8 mouse cellular contexts compared by ENCODE assay signal in the genomic region with DNA sequence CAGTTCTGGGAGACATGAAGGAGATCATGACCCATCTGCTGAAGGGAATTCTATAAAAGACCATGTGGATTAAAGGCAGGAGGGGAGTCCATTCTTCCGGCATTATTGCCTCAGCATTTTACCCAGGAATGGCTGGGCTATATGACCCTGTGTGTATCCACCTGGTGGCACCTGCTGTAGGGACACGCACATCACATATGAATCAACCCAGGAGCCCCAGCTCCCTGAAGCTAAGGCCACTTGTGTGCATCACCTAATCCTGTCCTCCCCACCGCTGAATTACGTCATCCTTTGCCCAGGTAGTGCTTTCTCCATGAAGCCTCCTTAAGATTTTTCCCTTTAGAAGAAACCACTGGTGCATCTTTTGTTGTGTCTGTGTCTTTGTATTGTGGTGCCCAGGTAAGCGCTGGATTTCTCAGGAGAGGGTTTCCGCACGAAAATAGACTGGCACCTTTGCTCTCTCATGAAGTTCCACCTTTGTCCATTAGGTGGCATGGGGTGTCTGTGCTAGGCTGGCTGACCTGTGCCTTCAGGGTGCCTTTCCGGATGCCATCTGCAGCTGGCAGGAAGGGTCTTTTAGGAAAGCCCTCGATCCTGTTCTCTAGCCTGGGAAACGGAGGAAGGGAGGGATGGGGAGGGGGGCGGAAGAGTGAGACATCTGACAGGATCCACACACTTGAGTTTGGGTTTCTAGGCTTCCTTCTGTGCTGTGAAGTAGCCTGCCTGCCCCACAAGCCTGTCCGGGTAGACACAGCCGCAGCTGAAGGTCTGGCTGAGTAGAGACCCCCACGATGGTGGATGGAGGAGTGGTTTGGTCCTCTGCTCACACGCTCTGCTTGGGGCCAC. TPM values are rescaled to one million over a fixed set of nuclear protein-coding genes. Genes with fewer than 3 reads are reported as not detected.
A peak's percentile ranks its signal among the peaks of the same experiment; 100 is the strongest.
DNase-seq lines count a peak whose midpoint lies in the region; ATAC-seq and TF ChIP-seq lines count a peak whose summit lies in the region.

No protein-coding gene starts in this region.

- TF ChIP-seq CTCF in C2C12 (IDR thresholded peaks at IDR 0.05; ENCODE audit: control insufficient read depth, insufficient read depth, insufficient read length): peak; percentile 47

- peaks cover under 1% of the 10 kb centered on the region for H3K27me3 ChIP-seq in C2C12 (ENCODE audit: control insufficient read depth, insufficient read depth, insufficient read length)
- H3K27me3 ChIP-seq in heart, embryonic 10.5 days (ENCODE audit: insufficient read depth, poor library complexity, severe bottlenecking): no peaks in the 10 kb centered on the region
- no peaks in the 10 kb centered on the region for H3K27me3 ChIP-seq in liver, embryonic 16.5 days (ENCODE audit: control insufficient read depth, insufficient read depth, low read depth, low read length)
- no peaks in the 10 kb centered on the region for H3K27me3 ChIP-seq in neural tube, embryonic 11.5 days (ENCODE audit: control insufficient read depth, insufficient read depth, low read length)

- 0 out of 2 replicates have a peak overlapping the region, but pooled peaks have one; percentile 7 for H3K9ac ChIP-seq in liver, embryonic 16.5 days (ENCODE audit: low read depth, low read length)
- H3K9ac ChIP-seq in neural tube, embryonic 11.5 days (ENCODE audit: low read length): 0 out of 2 replicates have a peak overlapping the region, but pooled peaks have one; percentile 0

- no peaks in the 10 kb centered on the region for H3K79me2 ChIP-seq in C2C12 (ENCODE audit: control insufficient read depth, insufficient read depth)

- H3K4me2 ChIP-seq in liver, embryonic 16.5 days (ENCODE audit: low read depth, low read length): no peak overlapping the region
- no peak overlapping the region for H3K4me2 ChIP-seq in neural tube, embryonic 11.5 days (ENCODE audit: low read depth)

- no peaks in the 10 kb centered on the region for H3K79me3 ChIP-seq in C2C12 (ENCODE audit: low read depth)

- ATAC-seq in liver, embryonic 16.5 days (ENCODE audit: low read depth): no peak
- peak; percentile 61; the same call in 1 of the 2 replicates for ATAC-seq in neural tube, embryonic 11.5 days (ENCODE audit: insufficient read depth, low FRiP score, low TSS enrichment)

- WGBS in heart, embryonic 10.5 days: 29% methylated on average over 15 of the region's 15 CpGs
- 26% methylated on average over 15 of the region's 15 CpGs for WGBS in liver, embryonic 16.5 days (ENCODE audit: insufficient replicate concordance)
- WGBS in neural tube, embryonic 11.5 days: 37% methylated on average over 15 of the region's 15 CpGs

- peaks cover 3% of the 10 kb centered on the region for H3K36me3 ChIP-seq in C2C12 (ENCODE audit: control insufficient read depth, insufficient read depth)
- peaks cover 23% of the 10 kb centered on the region for H3K36me3 ChIP-seq in heart, embryonic 10.5 days
- H3K36me3 ChIP-seq in liver, embryonic 16.5 days (ENCODE audit: control insufficient read depth, insufficient read depth): no peaks in the 10 kb centered on the region
- no peaks in the 10 kb centered on the region for H3K36me3 ChIP-seq in neural tube, embryonic 11.5 days (ENCODE audit: control insufficient read depth, insufficient read depth, low read length)

- H3K4me3 ChIP-seq in C2C12 (ENCODE audit: insufficient read depth, poor library complexity, severe bottlenecking): no peak overlapping the region
- 0 out of 2 replicates have a peak overlapping the region, but pooled peaks have one; percentile 13 for H3K4me3 ChIP-seq in heart, embryonic 10.5 days
- no peak overlapping the region for H3K4me3 ChIP-seq in liver, embryonic 16.5 days (ENCODE audit: low read depth, low read length)
- no peak overlapping the region for H3K4me3 ChIP-seq in neural tube, embryonic 11.5 days (ENCODE audit: low read depth, low read length)

- H3ac ChIP-seq in C2C12 (ENCODE audit: control insufficient read depth, insufficient read length, low read depth): peak overlapping the region; percentile 3

- H3K27ac ChIP-seq in heart, embryonic 10.5 days: peak overlapping the region; percentile 74; the same call in 1 of the 2 replicates
- no peak overlapping the region for H3K27ac ChIP-seq in liver, embryonic 16.5 days (ENCODE audit: low read length)
- no peak overlapping the region for H3K27ac ChIP-seq in neural tube, embryonic 11.5 days (ENCODE audit: low read depth, low read length)

- peak; percentile 70 for DNase-seq in adipocyte (ENCODE audit: low spot score)
- DNase-seq in embryo, embryonic 10.5 days (ENCODE audit: low spot score): peak; percentile 83
- DNase-seq in heart, embryonic 10.5 days (ENCODE audit: low spot score): no peak
- DNase-seq in kidney, adult 9 months: peak; percentile 82
- DNase-seq in neural tube, embryonic 11.5 days (ENCODE audit: low spot score): peak; percentile 60
- DNase-seq in thymus, postnatal 25 days: peak; percentile 80

- no peaks in the 10 kb centered on the region for H3K9me3 ChIP-seq in heart, embryonic 10.5 days
- no peaks in the 10 kb centered on the region for H3K9me3 ChIP-seq in liver, embryonic 16.5 days (replicated peaks; ENCODE audit: control insufficient read depth, low read length)
- H3K9me3 ChIP-seq in neural tube, embryonic 11.5 days (ENCODE audit: control insufficient read depth, low read length): no peaks in the 10 kb centered on the region

- H3K4me1 ChIP-seq in heart, embryonic 10.5 days: peaks cover 76% of the 10 kb centered on the region
- H3K4me1 ChIP-seq in liver, embryonic 16.5 days (ENCODE audit: control insufficient read depth, low read depth, low read length): peaks cover 17% of the 10 kb centered on the region
- 0 out of 2 replicates have a peak, but pooled peaks cover 3% of the 10 kb centered on the region for H3K4me1 ChIP-seq in neural tube, embryonic 11.5 days (ENCODE audit: control insufficient read depth, insufficient read depth, low read length)

TF ChIP-seq in C2C12, 6 proteins besides CTCF, POLR2A, EP300 and RAD21:
- TF ChIP-seq MAX (IDR thresholded peaks at IDR 0.05): no peak
- no peak for TF ChIP-seq CEBPB (IDR thresholded peaks at IDR 0.05; ENCODE audit: low read depth)
- no peak for TF ChIP-seq MYOG (IDR thresholded peaks at IDR 0.05; ENCODE audit: control insufficient read depth, extremely low read depth, insufficient read length)
- no peak for TF ChIP-seq FOSL1 (IDR thresholded peaks at IDR 0.05; ENCODE audit: insufficient read depth, low read length, poor library complexity, severe bottlenecking)
- TF ChIP-seq USF1 (IDR thresholded peaks at IDR 0.05; ENCODE audit: low read depth): no peak
- no peak for TF ChIP-seq MYOD1 (IDR thresholded peaks at IDR 0.05; ENCODE audit: control insufficient read depth, insufficient read length, low read depth)

RNA-seq across cellular contexts. Expression of a gene that starts 1.4 kb away (rescaled TPM):
- 160 TPM for polyA plus RNA-seq in C2C12 (2012; fragmentation: generic; extraction: Trizol)
- polyA plus RNA-seq in heart, embryonic 10.5 days (2016; fragmentation: Nextera tagmentation; extraction: Ambion mirVana): 457 and 500 TPM in 2 replicates
- polyA plus RNA-seq in liver, embryonic 16.5 days (2015; fragmentation: Nextera tagmentation; extraction: Ambion mirVana): 94.9 and 112 TPM in 2 replicates
- polyA plus RNA-seq in neural tube, embryonic 11.5 days (2014; fragmentation: Nextera tagmentation; extraction: Ambion mirVana): 322 and 326 TPM in 2 replicates

RNA-seq across cellular contexts. Expression of a gene that starts 2.3 kb away (rescaled TPM):
- polyA plus RNA-seq in C2C12 (2012; fragmentation: generic; extraction: Trizol): 0.14 TPM
- 0.47 and 0.54 TPM in 2 replicates for polyA plus RNA-seq in heart, embryonic 10.5 days (2016; fragmentation: Nextera tagmentation; extraction: Ambion mirVana)
- polyA plus RNA-seq in liver, embryonic 16.5 days (2015; fragmentation: Nextera tagmentation; extraction: Ambion mirVana): 0.04 TPM in 2 replicates
- 0.21 and 0.50 TPM in 2 replicates for polyA plus RNA-seq in neural tube, embryonic 11.5 days (2014; fragmentation: Nextera tagmentation; extraction: Ambion mirVana)

RNA-seq across cellular contexts. Expression of a gene that starts 7.3 kb away (rescaled TPM):
- 21.0 TPM for polyA plus RNA-seq in C2C12 (2012; fragmentation: generic; extraction: Trizol)
- polyA plus RNA-seq in heart, embryonic 10.5 days (2016; fragmentation: Nextera tagmentation; extraction: Ambion mirVana): 1,899 and 2,942 TPM in 2 replicates
- 80.6 and 93.1 TPM in 2 replicates for polyA plus RNA-seq in liver, embryonic 16.5 days (2015; fragmentation: Nextera tagmentation; extraction: Ambion mirVana)
- polyA plus RNA-seq in neural tube, embryonic 11.5 days (2014; fragmentation: Nextera tagmentation; extraction: Ambion mirVana): 63.0 and 83.2 TPM in 2 replicates

RNA-seq across cellular contexts. Expression of a gene that starts 35.7 kb away (rescaled TPM):
- 4.5 TPM for polyA plus RNA-seq in C2C12 (2012; fragmentation: generic; extraction: Trizol)
- 8.4 and 11.8 TPM in 2 replicates for polyA plus RNA-seq in heart, embryonic 10.5 days (2016; fragmentation: Nextera tagmentation; extraction: Ambion mirVana)
- polyA plus RNA-seq in liver, embryonic 16.5 days (2015; fragmentation: Nextera tagmentation; extraction: Ambion mirVana): 6.1 and 6.3 TPM in 2 replicates
- polyA plus RNA-seq in neural tube, embryonic 11.5 days (2014; fragmentation: Nextera tagmentation; extraction: Ambion mirVana): 12.7 and 13.1 TPM in 2 replicates

RNA-seq across cellular contexts. Expression of a gene that starts 35.9 kb away (rescaled TPM):
- polyA plus RNA-seq in C2C12 (2012; fragmentation: generic; extraction: Trizol): 42.0 TPM
- 76.2 and 80.7 TPM in 2 replicates for polyA plus RNA-seq in heart, embryonic 10.5 days (2016; fragmentation: Nextera tagmentation; extraction: Ambion mirVana)
- polyA plus RNA-seq in liver, embryonic 16.5 days (2015; fragmentation: Nextera tagmentation; extraction: Ambion mirVana): 32.0 and 33.7 TPM in 2 replicates
- polyA plus RNA-seq in neural tube, embryonic 11.5 days (2014; fragmentation: Nextera tagmentation; extraction: Ambion mirVana): 113 and 125 TPM in 2 replicates

Comparison
In these comparisons a context has a peak if more than half of its experiments do, and no peak if none do; other contexts are left out.
1. RNA of a gene that starts 7.3 kb away (polyA plus RNA-seq): 1,899 to 2,942 TPM in heart, embryonic 10.5 days; 80.6 to 93.1 TPM in liver, embryonic 16.5 days, 63.0 to 83.2 TPM in neural tube, embryonic 11.5 days and 21.0 TPM in C2C12 (single experiment); every median in the first group is over 10 times any median in the second.